Mouse (Mus musculus) MN1 (cell line): ENCODE results near the gene Ap1s1.

Experiments
- DNase-seq: peaks from one replicate; pipeline ENCODE4 v3.0.0-alpha.2; 2016; ENCODE audit warnings: low spot score

The Ap1s1 gene

GRCm38 (mm10) chr5:137045402-137046323, at the start of gene Ap1s1:
Gene Ap1s1 (minus strand): TSS chr5:137046135.
- peak; percentile 99 for DNase-seq

DNA sequence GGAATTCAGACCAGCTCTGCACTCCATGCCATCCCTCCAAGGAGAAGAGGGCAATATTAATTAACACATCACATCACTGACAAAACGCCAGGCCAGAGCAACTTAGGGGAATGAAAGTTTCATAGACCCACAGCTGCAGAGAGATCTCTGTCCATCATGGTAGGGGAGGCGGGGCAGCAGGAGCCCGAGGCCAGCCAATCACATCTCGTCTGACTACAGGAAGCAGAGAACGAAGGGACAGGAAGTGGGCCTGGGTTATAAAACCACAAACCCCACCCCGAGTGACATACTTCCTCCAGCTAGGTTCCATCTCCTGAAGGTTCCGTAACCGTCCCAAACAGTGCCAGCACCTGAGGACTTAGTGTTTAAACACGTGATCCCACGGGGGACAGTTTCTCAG, 49.2 kb upstream of the Ap1s1 start:
- no peak for DNase-seq

- DNase-seq: no peak
These were observed 47.8 kb upstream of the Ap1s1 start for GRCm38 (mm10) chr5:137093720-137094119.

GRCm38 (mm10) chr5:137091560-137091959, 45.6 kb upstream of the Ap1s1 start:
- DNase-seq: peak; percentile 59

DNA sequence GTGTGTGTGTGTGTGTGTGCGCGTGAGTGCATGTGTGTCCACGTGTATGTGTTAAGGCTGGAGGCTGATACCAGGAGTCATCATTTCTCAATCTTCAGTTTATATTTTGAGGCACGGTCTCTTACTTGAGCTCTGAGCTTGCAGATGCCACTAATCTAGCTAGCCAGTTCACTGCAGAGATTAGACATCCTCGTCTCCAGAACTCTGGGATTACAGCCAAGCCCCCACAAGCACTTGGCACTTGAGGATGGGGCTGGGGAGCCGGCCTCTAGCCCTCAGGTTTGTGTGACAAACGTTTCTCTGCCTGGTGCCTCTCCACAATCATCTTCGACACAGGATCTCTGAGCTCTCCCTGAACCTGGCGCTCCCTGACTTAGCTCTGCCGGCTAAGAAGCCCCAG, 44.9 kb upstream of the Ap1s1 start:
- no peak for DNase-seq

- no peak for DNase-seq
These were observed 41.5 kb upstream of the Ap1s1 start for GRCm38 (mm10) chr5:137087410-137087809.

DNA sequence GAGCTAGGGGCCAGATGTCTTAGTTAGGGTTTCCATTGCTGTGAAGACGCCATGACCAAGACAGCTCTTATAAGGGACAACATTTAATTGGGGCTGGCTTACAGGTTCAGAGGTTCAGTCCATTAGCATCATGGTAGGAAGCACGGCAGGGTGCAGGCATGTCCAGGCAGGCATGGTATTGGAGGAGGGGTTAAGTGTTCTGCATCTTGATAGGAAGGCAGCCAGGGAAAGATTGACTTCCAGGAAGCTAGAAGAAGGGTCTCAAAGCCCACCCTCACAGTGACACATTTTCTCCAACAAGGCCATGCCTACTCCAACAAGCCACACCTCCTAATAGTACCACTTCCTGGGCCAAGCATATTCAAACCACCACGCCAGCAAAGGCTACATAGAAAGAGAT, 39.8 kb upstream of the Ap1s1 start:
- DNase-seq: no peak

- DNase-seq: no peak
These were observed 39.1 kb upstream of the Ap1s1 start for GRCm38 (mm10) chr5:137085021-137085420.

DNA sequence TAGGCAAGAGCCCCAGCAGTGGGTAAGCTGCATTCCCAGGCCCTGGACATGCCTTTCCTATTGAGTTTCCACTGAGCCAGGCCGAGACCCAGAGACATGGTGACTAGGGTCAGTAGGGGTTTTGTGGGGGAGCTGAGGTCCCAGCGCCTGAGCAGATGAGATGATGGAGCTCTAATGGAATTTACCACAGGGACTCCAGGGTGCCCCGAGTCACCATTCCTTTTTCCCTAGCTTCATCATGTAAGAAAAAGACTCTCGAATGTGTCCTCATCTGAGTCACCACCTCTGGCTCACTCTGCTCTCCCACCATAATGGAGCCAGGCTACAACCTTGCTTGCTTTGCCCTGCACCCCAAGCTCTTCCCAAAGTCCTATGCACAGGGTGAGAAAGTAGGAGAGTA, 37.1 kb upstream of the Ap1s1 start:
- DNase-seq: no peak

DNA sequence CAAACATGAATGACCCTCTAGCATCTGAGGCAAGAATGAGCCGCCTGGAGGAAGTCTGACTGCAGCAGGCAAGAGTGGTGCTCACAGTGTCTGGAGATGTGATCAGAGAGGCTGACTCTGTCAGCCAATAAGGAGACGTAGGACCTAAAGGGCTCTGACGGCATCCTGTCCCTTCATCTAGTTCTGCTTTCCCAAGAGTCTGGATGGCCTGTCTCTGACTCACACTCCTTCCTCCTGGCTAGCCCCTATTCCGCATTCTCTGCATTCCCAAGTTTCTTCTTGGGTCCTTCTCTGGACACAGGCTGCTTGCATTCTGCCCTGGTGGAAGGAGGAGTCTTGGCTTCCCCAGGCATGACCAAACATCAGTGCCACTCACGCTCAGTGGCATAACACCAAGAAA, 33.9 kb upstream of the Ap1s1 start:
- no peak for DNase-seq

- no peak for DNase-seq
These were observed 32.7 kb upstream of the Ap1s1 start for GRCm38 (mm10) chr5:137078616-137079015.

- no peak for DNase-seq
These were observed 32.1 kb upstream of the Ap1s1 start for GRCm38 (mm10) chr5:137078041-137078440.

DNA sequence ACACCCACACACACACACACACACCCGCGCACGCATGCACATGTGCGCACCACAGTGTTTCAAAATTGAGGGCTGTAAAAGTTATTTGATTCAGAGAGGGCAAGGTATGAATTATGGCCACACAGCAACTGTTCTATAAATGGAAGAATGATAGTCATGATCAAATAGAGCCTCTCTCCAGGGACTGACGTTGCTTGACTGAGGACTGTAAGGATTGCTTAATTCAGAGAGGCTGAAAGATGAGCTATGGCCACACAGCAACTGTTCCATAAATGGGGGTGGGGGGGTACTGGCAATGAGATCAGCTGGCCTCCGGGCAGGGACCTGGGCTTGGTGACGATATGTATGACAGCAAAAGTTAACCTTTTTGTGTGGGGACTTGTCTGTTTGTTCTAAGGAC, 31.3 kb upstream of the Ap1s1 start:
- no peak for DNase-seq

DNA sequence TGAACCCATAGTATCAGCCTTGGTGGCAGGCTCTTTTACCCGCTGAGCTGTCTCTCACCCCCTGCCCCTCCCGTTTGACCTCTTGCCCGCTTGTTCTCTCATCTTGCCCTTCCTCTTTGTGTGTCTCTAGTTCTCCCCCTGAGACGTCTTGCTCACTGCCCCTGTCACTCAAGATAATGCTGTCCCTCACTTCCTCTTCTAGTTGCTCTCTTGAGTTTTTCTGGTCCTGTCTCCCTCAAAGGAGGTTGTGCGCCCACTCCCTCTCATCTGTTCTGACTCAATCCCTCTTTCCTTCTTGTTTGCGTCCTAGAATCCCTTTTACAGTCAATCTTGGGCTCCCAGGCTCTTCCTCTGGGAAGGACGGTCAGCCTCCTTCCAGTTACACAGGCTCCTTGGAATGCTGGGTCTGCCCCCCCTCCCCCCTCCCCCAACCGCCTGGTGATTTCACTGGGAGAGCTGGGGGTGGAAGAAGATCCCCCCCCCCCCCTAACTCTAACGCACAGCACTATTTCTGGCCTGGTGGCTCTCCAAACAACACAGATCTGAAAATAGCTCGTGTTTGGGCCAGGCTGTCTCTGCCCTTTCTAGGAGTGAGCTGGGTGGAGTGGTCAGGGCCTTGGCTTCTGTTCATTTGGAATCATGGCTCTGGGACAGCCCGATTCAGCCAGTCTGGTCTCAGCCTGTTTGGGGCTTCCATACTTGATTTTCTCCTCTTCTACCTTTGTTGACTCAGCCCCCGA, 30.4 kb upstream of the Ap1s1 start:
- no peak for DNase-seq

GRCm38 (mm10) chr5:137075726-137076125, 29.8 kb upstream of the Ap1s1 start:
- no peak for DNase-seq

DNA sequence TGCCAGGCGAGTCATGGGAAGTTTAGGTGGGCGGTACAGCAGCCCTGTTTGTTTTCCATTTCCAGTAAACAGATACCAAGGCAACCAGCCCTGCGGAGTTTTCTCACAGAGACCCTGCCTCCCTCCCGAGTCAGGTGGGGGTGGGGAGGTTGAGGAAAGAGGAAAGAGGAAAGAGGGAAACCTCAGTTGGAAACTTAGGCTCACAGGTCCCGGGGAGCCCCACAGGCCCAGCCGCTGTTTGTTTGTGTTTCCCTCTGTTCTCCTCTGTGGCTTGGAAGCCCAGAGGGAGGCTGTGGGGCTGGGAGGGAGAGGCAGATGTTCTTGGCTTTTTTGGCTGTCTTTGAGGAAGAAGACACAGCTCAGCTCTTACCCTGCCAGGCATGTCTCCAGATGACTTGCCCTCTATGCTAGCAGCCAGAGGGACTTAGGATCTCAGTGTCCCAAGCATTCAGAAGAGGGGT, 28.3 kb upstream of the Ap1s1 start:
- DNase-seq: no peak

- no peak for DNase-seq
These were observed 27.2 kb upstream of the Ap1s1 start for GRCm38 (mm10) chr5:137073141-137073540.

GRCm38 (mm10) chr5:137072079-137072960, 26.4 kb upstream of the Ap1s1 start, which contains the start of gene Serpine1:
Gene Serpine1 (minus strand): TSS chr5:137072268.
- DNase-seq: peak; percentile 93

- DNase-seq: no peak
These were observed 25.1 kb upstream of the Ap1s1 start for GRCm38 (mm10) chr5:137070881-137071605.

DNA sequence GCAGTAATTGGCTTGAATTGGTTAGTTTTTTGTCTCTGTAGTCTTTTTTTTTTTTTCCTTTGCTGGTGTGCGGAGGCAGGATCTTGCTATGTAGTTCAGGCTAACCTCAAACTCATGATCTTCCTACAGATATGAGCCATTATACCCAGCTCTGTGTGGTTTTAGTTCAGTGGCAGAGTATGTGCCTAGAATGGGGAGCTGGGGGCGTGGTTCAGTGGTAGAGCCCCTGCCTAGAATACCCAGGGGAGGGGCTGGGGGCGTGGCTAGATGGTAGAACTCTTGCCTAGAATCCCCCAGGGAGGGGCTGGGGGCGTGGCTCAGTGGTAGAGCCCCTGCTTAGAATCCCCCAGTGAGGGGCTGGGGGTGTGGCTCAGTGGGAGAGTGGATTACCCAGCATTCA, 22.8 kb upstream of the Ap1s1 start:
- no peak for DNase-seq

DNA sequence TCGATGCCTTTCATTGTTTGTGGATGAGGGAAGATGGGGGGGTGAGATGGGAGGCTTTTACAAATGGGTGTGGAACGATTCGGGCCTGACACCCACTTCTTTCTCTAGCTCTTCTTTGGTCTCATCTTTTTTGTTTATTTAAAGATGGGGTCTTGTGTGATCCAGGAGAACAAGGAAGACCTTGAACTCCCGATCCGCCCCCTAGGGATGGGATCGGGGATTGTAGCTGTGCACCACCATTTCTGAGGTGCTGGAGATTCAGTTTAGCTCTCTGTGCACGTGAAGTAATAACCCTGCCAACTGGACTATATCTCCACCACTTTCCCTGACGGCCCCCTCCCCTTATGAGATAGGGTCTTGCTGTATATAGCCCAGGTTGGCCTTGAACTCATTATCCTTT, 20.0 kb upstream of the Ap1s1 start:
- DNase-seq: no peak
